Mouse (Mus musculus): ENCODE measurements around the gene Ap1g1. TPM values are rescaled to one million over a fixed set of nuclear protein-coding genes. Genes with fewer than 3 reads are reported as not detected.

Gene Ap1g1
- polyA plus RNA-seq, 1 experiment from 2014 or later, result 27.1 TPM

DNA sequence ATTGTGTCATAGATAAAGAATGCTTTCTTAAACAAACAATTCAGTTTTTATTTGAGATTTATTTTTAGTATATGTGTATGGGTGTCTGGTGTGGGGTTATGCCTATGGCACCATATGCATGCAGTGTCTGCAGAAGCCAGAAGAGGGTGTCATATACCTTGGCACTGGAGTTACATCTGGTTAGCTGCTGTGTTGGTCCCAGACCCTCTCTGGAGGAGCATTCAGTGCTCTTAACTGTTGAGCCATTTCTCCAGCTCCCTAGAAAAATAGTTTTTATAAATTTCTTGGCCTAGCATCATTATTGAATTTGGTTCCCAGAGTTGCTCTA is 29.7 kb downstream of the Ap1g1 start:
- Histone ChIP-seq H3K27ac (ENCODE audit: low read depth, low read length) (no peak overlapping the region), H3K4me1 (replicated peaks; ENCODE audit: control insufficient read depth, insufficient read depth, low read length) (no peaks in the 10 kb centered on the region), H3K4me2 (replicated peaks; ENCODE audit: low read depth) (no peak overlapping the region), H3K27me3 (replicated peaks; ENCODE audit: control insufficient read depth, insufficient read depth, low read length) (no peaks in the 10 kb centered on the region), H3K9ac (ENCODE audit: low read depth, low read length) (no peak overlapping the region), H3K4me3 (ENCODE audit: low read depth, low read length) (no peak overlapping the region), H3K9me3 (ENCODE audit: control insufficient read depth) (no peaks in the 10 kb centered on the region), H3K36me3 (ENCODE audit: control insufficient read depth, insufficient read depth) (peaks cover 6% of the 10 kb centered on the region; the same call in 1 of the 2 replicates)
- TF ChIP-seq CTCF (IDR thresholded peaks at IDR 0.05; ENCODE audit: low read depth), result peak; percentile 38
- ATAC-seq, result no peak

DNA sequence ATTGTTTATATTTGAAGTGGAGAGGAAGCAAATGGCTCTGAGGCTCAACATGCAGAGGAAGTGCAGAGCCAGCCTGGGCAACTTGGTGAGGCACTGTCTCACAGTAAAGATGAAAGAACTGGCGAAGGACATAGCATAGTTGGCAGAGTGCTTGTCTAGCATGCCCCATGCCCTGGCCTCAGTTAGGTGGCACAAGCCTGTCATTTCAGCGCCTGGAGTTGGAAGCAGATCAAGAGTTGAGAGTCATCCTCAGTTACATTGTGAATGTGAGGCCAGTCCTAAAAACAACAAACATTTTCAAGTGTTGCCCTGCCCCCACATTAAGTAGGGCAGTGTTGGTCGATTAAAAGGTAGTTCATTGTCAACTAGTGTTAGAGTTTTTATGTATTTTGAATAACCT is 32.1 kb downstream of the Ap1g1 start:
- no peaks in the 10 kb centered on the region for H3K36me3 ChIP-seq (ENCODE audit: control insufficient read depth, insufficient read depth)
- no peaks in the 10 kb centered on the region for H3K27me3 ChIP-seq (replicated peaks; ENCODE audit: control insufficient read depth, insufficient read depth, low read length)
- H3K27ac ChIP-seq (ENCODE audit: low read depth, low read length), result no peak overlapping the region
- whole genome bisulfite sequencing, result 74% methylated on average over 3 of the region's 3 CpGs
- H3K4me1 ChIP-seq (replicated peaks; ENCODE audit: control insufficient read depth, insufficient read depth, low read length), result no peaks in the 10 kb centered on the region
- H3K4me2 ChIP-seq (replicated peaks; ENCODE audit: low read depth), result no peak overlapping the region
- ATAC-seq, result no peak
- H3K9me3 ChIP-seq (ENCODE audit: control insufficient read depth), result no peaks in the 10 kb centered on the region
- no peak overlapping the region for H3K9ac ChIP-seq (ENCODE audit: low read depth, low read length)
- no peak overlapping the region for H3K4me3 ChIP-seq (ENCODE audit: low read depth, low read length)
- TF ChIP-seq CTCF (IDR thresholded peaks at IDR 0.05; ENCODE audit: low read depth), result no peak

DNA sequence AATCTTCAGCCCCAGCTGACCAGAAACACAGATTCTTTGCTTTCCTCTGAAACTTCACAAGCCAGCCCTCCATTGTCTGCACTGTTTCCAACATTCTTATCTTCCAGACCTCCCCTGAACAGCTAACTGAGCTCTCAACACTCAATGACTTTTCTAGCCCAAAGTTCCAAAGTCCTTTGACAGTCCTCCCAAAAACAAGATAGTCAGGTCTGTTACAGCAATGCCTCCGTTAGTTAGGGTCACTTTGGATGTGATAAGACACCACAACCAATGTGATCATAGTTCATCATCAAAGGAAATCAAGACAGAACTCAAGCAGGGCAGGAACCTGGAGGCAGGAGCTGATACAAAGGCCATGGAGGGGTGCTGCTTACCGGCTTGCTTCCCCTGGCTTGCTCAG is 36.9 kb downstream of the Ap1g1 start:
- 74% methylated on average over 2 of the region's 2 CpGs for WGBS
- Histone ChIP-seq H3K4me2 (replicated peaks; ENCODE audit: low read depth) (no peak overlapping the region), H3K36me3 (ENCODE audit: control insufficient read depth, insufficient read depth) (no peaks in the 10 kb centered on the region; the same call in 1 of the 2 replicates), H3K9ac (ENCODE audit: low read depth, low read length) (no peak overlapping the region), H3K9me3 (ENCODE audit: control insufficient read depth) (no peaks in the 10 kb centered on the region), H3K27ac (ENCODE audit: low read depth, low read length) (no peak overlapping the region), H3K4me3 (ENCODE audit: low read depth, low read length) (no peak overlapping the region), H3K27me3 (replicated peaks; ENCODE audit: control insufficient read depth, insufficient read depth, low read length) (no peaks in the 10 kb centered on the region), H3K4me1 (replicated peaks; ENCODE audit: control insufficient read depth, insufficient read depth, low read length) (no peaks in the 10 kb centered on the region)
- ATAC-seq, result no peak
- TF ChIP-seq CTCF (IDR thresholded peaks at IDR 0.05; ENCODE audit: low read depth), result no peak

DNA sequence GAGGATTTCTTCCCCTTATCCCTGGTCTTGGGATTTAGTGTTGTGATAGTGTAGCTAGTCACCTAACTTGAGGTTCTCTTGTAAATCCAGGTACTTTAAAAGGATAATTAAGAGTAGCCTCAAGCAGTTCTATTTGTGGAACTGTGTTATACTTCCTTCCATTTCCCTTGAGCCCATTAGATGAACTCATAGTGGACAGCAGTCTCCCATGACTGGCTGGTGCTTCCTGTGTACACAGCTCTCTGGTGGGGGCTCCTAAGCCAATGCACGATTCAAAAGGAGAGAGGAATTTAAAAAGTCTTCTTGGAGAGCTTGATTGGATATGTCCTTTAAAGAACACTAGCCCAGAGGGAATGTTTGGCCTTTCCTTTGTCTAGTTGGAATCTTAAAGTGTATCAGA is 39.6 kb downstream of the Ap1g1 start:
- no peaks in the 10 kb centered on the region for H3K4me1 ChIP-seq (replicated peaks; ENCODE audit: control insufficient read depth, insufficient read depth, low read length)
- H3K4me3 ChIP-seq (ENCODE audit: low read depth, low read length), result no peak overlapping the region
- no peak overlapping the region for H3K4me2 ChIP-seq (replicated peaks; ENCODE audit: low read depth)
- WGBS, result 36% methylated on average over 1 of the region's 1 CpGs
- TF ChIP-seq CTCF (IDR thresholded peaks at IDR 0.05; ENCODE audit: low read depth), result no peak
- ATAC-seq, result no peak
- no peaks in the 10 kb centered on the region; the same call in 1 of the 2 replicates for H3K36me3 ChIP-seq (ENCODE audit: control insufficient read depth, insufficient read depth)
- no peak overlapping the region for H3K9ac ChIP-seq (ENCODE audit: low read depth, low read length)
- H3K27ac ChIP-seq (ENCODE audit: low read depth, low read length), result no peak overlapping the region
- H3K27me3 ChIP-seq (replicated peaks; ENCODE audit: control insufficient read depth, insufficient read depth, low read length), result no peaks in the 10 kb centered on the region
- no peaks in the 10 kb centered on the region for H3K9me3 ChIP-seq (ENCODE audit: control insufficient read depth)

DNA sequence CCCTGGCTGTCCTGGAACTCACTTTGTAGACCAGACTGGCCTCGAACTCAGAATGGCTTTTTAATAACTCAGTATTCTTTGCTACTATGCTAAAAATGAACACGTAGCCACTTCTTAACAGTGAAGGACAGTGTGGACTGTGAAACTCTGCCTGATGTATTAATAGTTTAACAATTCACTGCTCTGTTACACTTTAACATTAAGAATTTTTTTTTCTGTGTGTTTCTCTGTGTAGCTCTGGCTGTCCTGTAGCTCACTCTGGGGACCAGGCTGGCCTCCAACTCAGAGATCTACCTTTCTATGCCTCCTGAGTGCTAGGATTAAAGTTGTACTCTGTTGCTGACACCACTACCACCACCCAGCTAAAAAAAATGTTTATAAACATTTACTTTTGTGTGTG is 45.2 kb downstream of the Ap1g1 start:
- WGBS, result 79% methylated on average over 2 of the region's 2 CpGs
- Histone ChIP-seq H3K27ac (ENCODE audit: low read depth, low read length) (no peak overlapping the region), H3K4me2 (replicated peaks; ENCODE audit: low read depth) (no peak overlapping the region), H3K27me3 (replicated peaks; ENCODE audit: control insufficient read depth, insufficient read depth, low read length) (no peaks in the 10 kb centered on the region), H3K4me3 (ENCODE audit: low read depth, low read length) (no peak overlapping the region), H3K4me1 (replicated peaks; ENCODE audit: control insufficient read depth, insufficient read depth, low read length) (no peaks in the 10 kb centered on the region), H3K9me3 (ENCODE audit: control insufficient read depth) (no peaks in the 10 kb centered on the region), H3K36me3 (ENCODE audit: control insufficient read depth, insufficient read depth) (peaks cover 10% of the 10 kb centered on the region; the same call in 1 of the 2 replicates), H3K9ac (ENCODE audit: low read depth, low read length) (no peak overlapping the region)
- no peak for TF ChIP-seq CTCF (IDR thresholded peaks at IDR 0.05; ENCODE audit: low read depth)
- no peak for ATAC-seq

DNA sequence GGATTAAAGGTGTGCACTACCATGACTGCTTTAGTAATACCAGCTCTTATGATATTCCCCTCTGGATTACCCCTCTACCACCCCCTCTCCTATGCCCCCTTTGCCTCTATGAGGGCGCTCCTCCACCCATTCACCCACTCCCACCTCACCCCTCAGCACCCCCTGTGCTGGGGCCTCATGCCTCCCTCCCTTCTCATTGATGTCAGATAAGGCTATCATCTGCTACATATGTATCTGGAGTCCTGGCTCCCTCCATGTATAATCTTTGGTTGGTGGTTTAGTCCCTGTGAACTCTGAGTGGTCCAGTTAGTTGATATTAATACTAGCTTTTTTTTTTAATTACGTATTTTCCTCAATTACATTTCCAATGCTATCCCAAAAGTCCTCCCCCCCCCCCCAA is 61.5 kb downstream of the Ap1g1 start:
- H3K36me3 ChIP-seq (ENCODE audit: control insufficient read depth, insufficient read depth), result peaks cover 32% of the 10 kb centered on the region
- 98% methylated on average over 2 of the region's 2 CpGs for WGBS

DNA sequence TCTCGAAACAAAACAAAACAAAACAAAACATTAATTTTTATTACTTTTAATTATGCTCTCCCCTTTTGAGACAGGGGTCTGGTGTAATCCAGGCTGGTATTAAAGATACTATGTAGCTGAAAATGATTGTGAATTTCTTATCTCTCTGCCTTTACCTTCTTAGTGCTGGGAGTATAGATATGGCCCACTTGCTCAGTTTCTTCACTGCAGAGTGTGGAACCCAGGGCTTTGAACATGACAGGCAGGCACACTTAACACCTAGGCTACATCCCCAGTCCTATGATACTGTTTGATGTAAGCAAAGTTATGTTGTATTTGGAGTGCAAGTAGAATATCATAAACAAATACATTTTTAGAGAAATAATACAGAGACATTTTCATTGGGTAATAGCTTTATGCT is 64.1 kb downstream of the Ap1g1 start:
- no peak overlapping the region for H3K4me3 ChIP-seq (ENCODE audit: low read depth, low read length)
- no peak overlapping the region for H3K9ac ChIP-seq (ENCODE audit: low read depth, low read length)
- ATAC-seq, result no peak
- 100% methylated on average over 1 of the region's 1 CpGs for WGBS
- H3K4me1 ChIP-seq (replicated peaks; ENCODE audit: control insufficient read depth, insufficient read depth, low read length), result no peaks in the 10 kb centered on the region
- TF ChIP-seq CTCF (IDR thresholded peaks at IDR 0.05; ENCODE audit: low read depth), result no peak
- no peaks in the 10 kb centered on the region for H3K27me3 ChIP-seq (replicated peaks; ENCODE audit: control insufficient read depth, insufficient read depth, low read length)
- no peak overlapping the region for H3K27ac ChIP-seq (ENCODE audit: low read depth, low read length)
- H3K9me3 ChIP-seq (ENCODE audit: control insufficient read depth), result no peaks in the 10 kb centered on the region
- no peak overlapping the region for H3K4me2 ChIP-seq (replicated peaks; ENCODE audit: low read depth)
- H3K36me3 ChIP-seq (ENCODE audit: control insufficient read depth, insufficient read depth), result peaks cover 46% of the 10 kb centered on the region

More for the DNA sequence above, 61.5 kb downstream of the Ap1g1 start:
- Histone ChIP-seq H3K9me3 (ENCODE audit: control insufficient read depth) (no peaks in the 10 kb centered on the region), H3K4me2 (replicated peaks; ENCODE audit: low read depth) (no peak overlapping the region), H3K27me3 (replicated peaks; ENCODE audit: control insufficient read depth, insufficient read depth, low read length) (no peaks in the 10 kb centered on the region), H3K4me3 (ENCODE audit: low read depth, low read length) (no peak overlapping the region), H3K9ac (ENCODE audit: low read depth, low read length) (no peak overlapping the region), H3K4me1 (replicated peaks; ENCODE audit: control insufficient read depth, insufficient read depth, low read length) (no peaks in the 10 kb centered on the region), H3K27ac (ENCODE audit: low read depth, low read length) (no peak overlapping the region)
- no peak for TF ChIP-seq CTCF (IDR thresholded peaks at IDR 0.05; ENCODE audit: low read depth)
- no peak for ATAC-seq
